Mouse (Mus musculus) liver, embryonic 14.5 days (tissue): ENCODE measurements around the gene Trim72. TPM values are rescaled to one million over a fixed set of nuclear protein-coding genes. Genes with fewer than 3 reads are reported as not detected.

Source experiments
- ATAC-seq: fragments of 200-750 bp; cut with Nextera tagmentation; 2 replicates; pipeline ENCODE4 v1.8.0; 2017; ENCODE audit warnings: moderate number of reproducible peaks, mild to moderate bottlenecking, moderate library complexity; ENCODE audit not compliant: insufficient read depth
- DNase-seq, 3 experiments: peaks; one replicate each; pipeline ENCODE4 v3.0.0-alpha.2; 2012 to 2013; ENCODE audit warnings: low read depth in 3 of 3, low spot score in 3 of 3
- H3K27ac ChIP-seq: fragments of 300-500 bp; sonication (generic); 2 replicates; pipeline ENCODE4 v1.5.1; 2014; ENCODE audit warnings: moderate library complexity, mild to moderate bottlenecking, control low read depth, inconsistent platforms
- H3K27me3 ChIP-seq: fragments of 300-500 bp; sonication (generic); 2 replicates; pipeline ENCODE4 v1.6.1; 2014; ENCODE audit warnings: mild to moderate bottlenecking, low read length, moderate library complexity; ENCODE audit not compliant: control insufficient read depth, insufficient read depth
- H3K36me3 ChIP-seq: fragments of 300-500 bp; sonication (generic); replicated peaks from 2 replicates; pipeline ENCODE4 v1.6.1; 2014; ENCODE audit warnings: low read depth; ENCODE audit not compliant: control insufficient read depth, insufficient read depth
- H3K4me1 ChIP-seq, 2 experiments: fragments of 200-500 bp in 1 of 2; fragments of 300-500 bp in 1 of 2; sonication (generic) in 1 of 2; replicated peaks; 2 replicates each; pipeline ENCODE4 v1.6.1; 2012 to 2014; ENCODE audit warnings: antibody characterized with exemption in 1 of 2, inconsistent platforms in 1 of 2, low read length in 1 of 2; ENCODE audit not compliant: control insufficient read depth in 2 of 2, insufficient read depth in 2 of 2
- H3K4me2 ChIP-seq: fragments of 300-500 bp; sonication (generic); 2 replicates; pipeline ENCODE4 v1.6.1; 2014; ENCODE audit warnings: low read depth, mild to moderate bottlenecking, control low read depth, moderate library complexity
- H3K4me3 ChIP-seq, 2 experiments: fragments of 200-500 bp in 1 of 2; fragments of 300-500 bp in 1 of 2; sonication (generic) in 1 of 2; 2 replicates each; pipeline ENCODE4 v1.5.1; 2012 to 2014; ENCODE audit warnings: low read depth in 2 of 2, low read length in 2 of 2, mild to moderate bottlenecking in 2 of 2, control low read depth in 1 of 2, inconsistent platforms in 1 of 2, moderate library complexity in 1 of 2; ENCODE audit not compliant: insufficient read depth in 1 of 2
- H3K9ac ChIP-seq: fragments of 300-500 bp; sonication (generic); replicated peaks from 2 replicates; pipeline ENCODE4 v1.6.1; 2014; ENCODE audit warnings: mild to moderate bottlenecking, control low read depth, moderate library complexity
- H3K9me3 ChIP-seq: fragments of 300-500 bp; sonication (generic); 2 replicates; pipeline ENCODE4 v1.6.1; 2016; ENCODE audit warnings: low read length, mixed read lengths; ENCODE audit not compliant: control insufficient read depth
- CTCF ChIP-seq: IDR thresholded peaks from 2 replicates; pipeline ENCODE4 v1.5.1; 2016; ENCODE audit warnings: antibody characterized with exemption, low read depth, control low read depth
- EP300 ChIP-seq: IDR thresholded peaks from 2 replicates; pipeline ENCODE4 v1.6.1; 2016; ENCODE audit warnings: antibody characterized with exemption, low read depth
- WGBS: fragments of 180-500 bp; shearing (Covaris S2); extraction: QIAGEN DNeasy Blood & Tissue Kit; methylation state at CpG from one replicate; pipeline ENCODE4 v1.1.7; 2014; ENCODE audit not compliant: insufficient replicate concordance; 5-methylcytosine and 5-hydroxymethylcytosine counted together
- polyA plus RNA-seq, 2 experiments: library from polyadenylated mRNA; depleted of rRNA in 1 of 2; stranded (reverse) in 1 of 2; unstranded in 1 of 2; fragments of >200 nt; fragmentation: Nextera tagmentation in 1 of 2; extraction: Ambion mirVana in 1 of 2; gene quantifications; 2 replicates each; pipeline versions ENCODE4 v1.2.1 to v1.2.3; 2012 to 2014

Trim72 gene
- polyA plus RNA-seq, 2 experiments: 0.03 TPM; not detected in 1

GRCm38 (mm10) chr7:127991643-127992487, 11.9 kb upstream of the Trim72 start:
- DNase-seq: peak; percentile 47 to 59 (median 50)
- Histone ChIP-seq H3K27ac (no peak overlapping the region), H3K9me3 (no peaks in the 10 kb centered on the region), H3K4me2 (peak overlapping the region; percentile 69), H3K36me3 (peaks cover 16% of the 10 kb centered on the region), H3K9ac (no peak overlapping the region), H3K27me3 (no peaks in the 10 kb centered on the region), H3K4me1 (peaks cover 15 to 20% of the 10 kb centered on the region in 2 experiments), H3K4me3 (peak overlapping the region in 1 of 2 experiments; percentile 3; a peak in 1 of 4 replicates)
- 40% methylated on average over 6 of the region's 6 CpGs for WGBS
- TF ChIP-seq CTCF (peak; percentile 75), EP300 (0 out of 2 replicates have a peak, but pooled peaks have one; percentile 7)
- ATAC-seq: peak; percentile 36

GRCm38 (mm10) chr7:127992488-127993340, 11.0 kb upstream of the Trim72 start:
- Histone ChIP-seq H3K4me1 (peaks cover 15 to 20% of the 10 kb centered on the region in 2 experiments), H3K27me3 (no peaks in the 10 kb centered on the region), H3K9me3 (no peaks in the 10 kb centered on the region), H3K4me3 (peak overlapping the region; percentile 52 to 65), H3K36me3 (peaks cover 8% of the 10 kb centered on the region), H3K4me2 (peak overlapping the region; percentile 69), H3K9ac (peak overlapping the region; percentile 52), H3K27ac (no peak overlapping the region)
- no peak for TF ChIP-seq EP300
- TF ChIP-seq CTCF: no peak
- no peak for DNase-seq
- peak; percentile 58; the same call in 1 of the 2 replicates for ATAC-seq
- whole genome bisulfite sequencing: 18% methylated on average over 5 of the region's 5 CpGs

- H3K27ac ChIP-seq: no peak within 1 kb of the TSS
Measured at GRCm38 (mm10) chr7:127993341-127993977, 10.3 kb upstream of the Trim72 start, which contains the start of gene Pycard. Gene Pycard, minus strand, starts transcription at chr7:127993867.

GRCm38 (mm10) chr7:127999436-127999835, 4.3 kb upstream of the Trim72 start:
- no peak for ATAC-seq
- TF ChIP-seq CTCF: no peak
- no peak for TF ChIP-seq EP300
- H3K27ac ChIP-seq: no peak overlapping the region
- no peaks in the 10 kb centered on the region for H3K4me1 ChIP-seq
- no peak overlapping the region for H3K4me3 ChIP-seq
- 68% methylated on average over 1 of the region's 1 CpGs for WGBS
- H3K27me3 ChIP-seq: no peaks in the 10 kb centered on the region
- no peak for DNase-seq
- no peak overlapping the region for H3K9ac ChIP-seq
- no peaks in the 10 kb centered on the region for H3K36me3 ChIP-seq
- no peaks in the 10 kb centered on the region for H3K9me3 ChIP-seq
- no peak overlapping the region for H3K4me2 ChIP-seq

More at GRCm38 (mm10) chr7:127993341-127993977, 10.3 kb upstream of the Trim72 start, which contains the start of gene Pycard:
- H3K4me3 ChIP-seq: peak within 1 kb of the TSS; percentile 52 to 65
- peak; percentile 70; the same call in 1 of the 2 replicates for ATAC-seq
- DNase-seq: peak in 1 of 3 experiments; percentile 33
- no peaks in the 10 kb centered on the region for H3K27me3 ChIP-seq
- H3K4me2 ChIP-seq: peak within 1 kb of the TSS; percentile 69
- peaks cover 15 to 20% of the 10 kb centered on the region in 2 experiments for H3K4me1 ChIP-seq
- TF ChIP-seq CTCF (no peak), EP300 (no peak)
- H3K9me3 ChIP-seq: no peaks in the 10 kb centered on the region
- H3K9ac ChIP-seq: peak within 1 kb of the TSS; percentile 52
- 3% methylated on average over 18 of the region's 18 CpGs for WGBS
- peaks cover 5% of the 10 kb centered on the region for H3K36me3 ChIP-seq
